Mouse (Mus musculus) T-helper 2 cell (primary cell): ENCODE measurements around the gene Epb41.

Experiments used
- in situ Hi-C: fragments of 300-600 bp; cut with MboI, MseI; formaldehyde crosslinking; loops from one replicate; pipeline ENCODE4 v1.15.1; 2025; ENCODE audit warnings: high pct_unique_total_duplicates

Gene Epb41

GRCm38 (mm10) chr4:132049549-132050200 is 25.4 kb downstream of the Epb41 start:
- in situ Hi-C loops: loop anchor here (25.0 kb wide), 1 partner anchor 1137 kb away; the partner anchor contains the start of gene Laptm5

- in situ Hi-C loops: loop anchor here (25.0 kb wide), 1 partner anchor 1137 kb away; the partner anchor contains the start of gene Laptm5
Observed at GRCm38 (mm10) chr4:132048995-132049404, 26.1 kb downstream of the Epb41 start.

- in situ Hi-C loops: loop anchor here (25.0 kb wide), 1 partner anchor 1136 kb away; the partner anchor contains the start of gene Laptm5
Observed at GRCm38 (mm10) chr4:132048011-132048991, 26.8 kb downstream of the Epb41 start.

- in situ Hi-C loops: loop anchor here (25.0 kb wide), 1 partner anchor 1131 kb away; the partner anchor contains the start of gene Laptm5
Observed at GRCm38 (mm10) chr4:132043726-132044125, 31.4 kb downstream of the Epb41 start.

GRCm38 (mm10) chr4:132041471-132042332 is 33.4 kb downstream of the Epb41 start:
- in situ Hi-C loops: loop anchor here (25.0 kb wide), 1 partner anchor 1129 kb away; the partner anchor contains the start of gene Laptm5

- in situ Hi-C loops: loop anchor here (25.0 kb wide), 1 partner anchor 1128 kb away; the partner anchor contains the start of gene Laptm5
Observed at GRCm38 (mm10) chr4:132039975-132040645, 35.0 kb downstream of the Epb41 start.

GRCm38 (mm10) chr4:132039521-132039920 is 35.6 kb downstream of the Epb41 start:
- in situ Hi-C loops: loop anchor here (25.0 kb wide), 1 partner anchor 1127 kb away; the partner anchor contains the start of gene Laptm5

- in situ Hi-C loops: loop anchor here (25.0 kb wide), 1 partner anchor 1127 kb away; the partner anchor contains the start of gene Laptm5
Observed at GRCm38 (mm10) chr4:132038809-132039208, 36.3 kb downstream of the Epb41 start.

GRCm38 (mm10) chr4:132037991-132038390 is 37.1 kb downstream of the Epb41 start:
- in situ Hi-C loops: loop anchor here (25.0 kb wide), 1 partner anchor 1126 kb away; the partner anchor contains the start of gene Laptm5

GRCm38 (mm10) chr4:132037137-132037536 is 38.0 kb downstream of the Epb41 start:
- in situ Hi-C loops: loop anchor here (25.0 kb wide), 1 partner anchor 1125 kb away; the partner anchor contains the start of gene Laptm5

GRCm38 (mm10) chr4:132034242-132034641 is 40.9 kb downstream of the Epb41 start:
- in situ Hi-C loops: loop anchor here (25.0 kb wide), 1 partner anchor 1122 kb away; the partner anchor contains the start of gene Laptm5

GRCm38 (mm10) chr4:132033183-132033582 is 41.9 kb downstream of the Epb41 start:
- in situ Hi-C loops: loop anchor here (25.0 kb wide), 1 partner anchor 1121 kb away; the partner anchor contains the start of gene Laptm5

GRCm38 (mm10) chr4:132029851-132030741 is 45.0 kb downstream of the Epb41 start:
- in situ Hi-C loops: loop anchor here (25.0 kb wide), 1 partner anchor 1118 kb away; the partner anchor contains the start of gene Laptm5

- in situ Hi-C loops: loop anchor here (25.0 kb wide), 1 partner anchor 1116 kb away; the partner anchor contains the start of gene Laptm5
Observed at GRCm38 (mm10) chr4:132027806-132028205, 47.3 kb downstream of the Epb41 start.

- in situ Hi-C loops: loop anchor here (25.0 kb wide), 1 partner anchor 1115 kb away; the partner anchor contains the start of gene Laptm5
Observed at GRCm38 (mm10) chr4:132027167-132027566, 48.0 kb downstream of the Epb41 start.

GRCm38 (mm10) chr4:132025738-132026527 is 49.2 kb downstream of the Epb41 start:
- in situ Hi-C loops: loop anchor here (25.0 kb wide), 1 partner anchor 1114 kb away; the partner anchor contains the start of gene Laptm5

GRCm38 (mm10) chr4:132025264-132025663 is 49.9 kb downstream of the Epb41 start:
- in situ Hi-C loops: loop anchor here (25.0 kb wide), 1 partner anchor 1113 kb away; the partner anchor contains the start of gene Laptm5

- in situ Hi-C loops: no loop called here
Observed at GRCm38 (mm10) chr4:132023816-132024215, 51.3 kb downstream of the Epb41 start.
